Mouse (Mus musculus) kidney, adult 8-10 months (tissue): ENCODE measurements around the gene Pramel6.
"Not testable (repeated sequence)": the region's sequence is repeated elsewhere in the genome, so short reads cannot be mapped to it uniquely, and the experiment has no call there.

ENCODE experiments used
- DNase-seq, 2 experiments: peaks; one replicate each; pipeline ENCODE4 v3.0.0; 2022

Gene Pramel6

DNA sequence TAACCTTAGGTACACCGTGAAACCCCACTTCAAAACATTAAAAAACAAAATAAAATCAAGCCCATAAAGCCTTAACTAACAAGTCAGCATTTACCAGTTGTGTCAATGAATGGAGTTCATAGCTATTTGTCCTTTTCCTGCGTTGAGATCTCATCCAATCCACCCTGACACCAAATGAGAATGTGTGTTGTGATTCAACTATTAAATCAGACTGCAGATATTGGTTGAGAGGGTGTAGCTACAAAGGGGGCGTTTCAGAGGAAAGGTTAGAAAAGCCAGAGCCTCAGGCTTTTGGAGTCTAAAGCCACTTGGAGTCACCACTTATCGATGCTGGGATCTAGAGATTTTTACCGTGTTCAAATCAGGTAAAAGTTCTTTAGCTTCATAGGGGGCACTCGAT, at the start of gene Pramel6:
Gene Pramel6, plus strand, starts transcription at position 301 of the 400 bp plus-strand sequence.
- no peak for DNase-seq

DNA sequence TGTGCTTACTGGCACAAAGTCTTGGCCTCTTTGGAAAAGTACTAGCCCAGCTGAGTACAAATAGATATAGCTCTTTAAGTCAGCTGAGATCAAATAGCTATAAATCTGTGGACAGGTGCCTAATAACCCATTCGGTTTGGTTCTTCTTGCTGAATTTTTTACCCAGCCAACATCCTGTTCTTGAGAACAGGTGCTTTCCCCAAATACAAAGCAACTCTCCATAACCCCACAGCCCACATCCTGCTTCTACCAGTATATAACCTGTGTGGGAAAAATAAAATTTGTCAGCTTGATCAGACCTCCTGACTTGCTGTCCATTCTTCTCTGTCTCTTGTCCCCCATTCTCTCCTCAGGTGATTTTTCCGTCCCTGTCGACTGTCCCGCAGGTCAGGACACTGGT, 44.6 kb upstream of the Pramel6 start:
- DNase-seq: no peak

DNA sequence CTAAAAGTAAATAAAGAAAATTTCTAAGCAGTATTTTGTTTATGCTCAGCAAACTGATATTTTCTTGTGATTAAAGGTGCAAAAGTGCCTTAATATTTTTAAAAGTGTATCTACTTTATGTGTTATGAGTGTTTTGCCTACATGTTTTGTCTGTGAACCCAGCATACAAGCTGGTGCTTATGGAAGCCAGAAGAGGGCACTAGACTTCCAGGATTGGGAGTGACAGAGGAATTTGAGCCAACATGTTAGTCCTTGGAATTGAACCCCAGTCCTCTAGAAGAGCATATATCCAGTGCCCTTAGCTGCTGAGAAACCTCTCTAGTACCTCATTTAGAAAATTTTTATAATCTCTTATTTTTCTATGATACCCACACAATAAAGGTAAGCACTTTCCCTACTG, 26.2 kb upstream of the Pramel6 start:
- DNase-seq: no peak

DNA sequence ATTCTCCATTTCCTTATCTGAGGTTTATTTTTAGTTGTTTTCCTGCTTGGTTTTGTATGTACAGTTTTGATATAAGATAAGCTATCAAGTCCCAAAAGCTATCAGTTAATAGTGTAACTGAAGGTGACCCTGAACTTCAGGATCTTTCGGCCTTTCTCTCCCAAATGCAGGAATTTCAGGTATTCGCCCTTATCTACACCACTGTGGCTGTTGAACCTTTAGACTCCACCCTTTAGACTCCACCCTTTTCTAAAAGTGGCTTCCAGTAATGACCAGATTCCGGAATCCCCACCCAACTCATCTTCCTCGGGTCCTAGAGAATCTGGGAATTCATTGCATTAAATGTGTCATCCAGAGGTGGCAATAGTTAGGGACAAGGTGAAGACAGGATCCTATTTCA, 25.2 kb upstream of the Pramel6 start:
- no peak for DNase-seq

DNA sequence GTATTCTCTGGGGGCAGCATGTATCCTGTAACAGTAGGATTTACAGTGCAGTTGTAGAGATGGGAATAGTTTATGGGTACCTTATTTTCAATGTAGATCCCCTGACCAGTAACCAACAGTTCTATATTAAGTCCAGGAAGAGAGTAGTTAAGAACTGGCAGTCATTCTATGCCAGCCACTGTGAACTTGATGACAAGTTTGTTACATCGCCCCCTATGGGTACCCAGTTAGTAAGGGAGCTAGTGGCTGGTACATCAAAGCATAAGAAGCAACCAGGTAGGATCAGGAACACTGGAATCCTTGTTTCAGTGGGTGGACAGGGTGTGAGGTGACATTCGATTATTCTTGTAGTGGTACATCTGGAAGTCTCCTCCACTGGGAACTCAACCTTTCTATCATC, 24.1 kb upstream of the Pramel6 start:
- no peak for DNase-seq

DNA sequence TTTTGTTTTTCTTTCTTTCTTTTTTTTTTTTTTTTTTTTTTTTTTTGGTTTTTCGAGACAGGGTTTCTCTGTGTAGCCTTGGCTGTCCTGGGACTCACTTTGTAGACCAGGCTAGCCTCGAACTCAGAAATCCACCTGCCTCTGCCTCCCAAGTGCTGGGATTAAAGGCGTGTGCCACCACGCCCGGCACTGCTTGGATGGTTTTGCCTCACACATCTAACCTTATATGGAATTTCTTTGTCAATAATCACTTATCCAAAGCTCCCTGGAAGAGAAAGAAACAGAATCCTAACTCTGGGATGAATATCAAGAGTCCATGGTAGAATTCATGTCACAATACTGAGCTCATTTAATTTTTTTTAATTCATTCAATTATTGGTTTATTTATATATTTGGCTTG, 9.4 kb upstream of the Pramel6 start, which contains the start of gene Pramel7:
Gene Pramel7, minus strand, starts transcription at position 101 of the 400 bp plus-strand sequence.
- DNase-seq: not testable (repeated sequence)

DNA sequence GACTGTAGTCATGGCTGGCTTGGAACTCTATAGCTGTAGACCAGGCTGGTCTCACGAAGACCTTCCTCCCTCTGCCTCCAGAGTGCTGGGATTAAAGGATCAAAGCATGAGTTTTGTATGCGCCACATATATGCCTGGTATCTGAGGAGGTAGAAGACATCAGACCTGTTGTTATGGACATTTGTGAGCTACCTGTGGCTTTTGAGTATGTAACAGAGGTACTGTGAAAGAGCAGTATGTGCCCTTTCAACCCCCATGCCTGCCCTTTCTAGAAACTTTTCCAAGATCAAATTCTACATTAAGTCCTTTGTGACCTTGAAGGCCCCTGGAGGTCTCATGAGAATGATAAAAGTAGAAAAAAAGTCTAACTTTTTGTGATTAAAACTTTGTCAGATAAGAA, 8.7 kb downstream of the Pramel6 start:
- no peak for DNase-seq

DNA sequence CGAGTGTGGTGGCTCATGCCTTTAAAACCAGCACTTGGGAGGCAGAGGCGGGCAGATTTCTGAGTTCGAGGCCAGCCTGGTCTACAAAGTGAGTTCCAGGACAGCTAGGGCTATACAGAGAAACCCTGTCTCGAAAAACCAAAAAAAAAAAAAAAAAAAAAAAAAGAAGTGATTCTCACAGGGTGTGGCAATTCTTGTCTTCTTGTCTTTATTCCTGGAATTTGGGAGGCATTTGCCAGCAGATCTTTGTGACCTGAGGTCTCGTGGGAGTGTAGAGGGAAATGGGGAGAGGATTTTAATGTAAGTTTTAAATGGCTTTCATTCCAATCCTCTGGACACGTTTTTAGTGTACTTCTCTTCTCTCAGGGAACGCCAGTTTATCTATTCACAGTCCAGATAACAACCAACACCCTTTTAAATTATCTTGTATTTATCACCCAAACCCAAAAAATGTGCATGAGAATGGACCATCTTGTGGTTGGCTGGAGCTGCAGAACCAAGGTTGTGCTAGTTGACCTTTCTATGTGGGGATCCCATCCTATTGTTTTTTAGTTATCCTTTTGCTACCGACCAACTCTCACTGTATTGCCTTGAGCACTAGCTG, 9.2 kb downstream of the Pramel6 start:
- no peak for DNase-seq

DNA sequence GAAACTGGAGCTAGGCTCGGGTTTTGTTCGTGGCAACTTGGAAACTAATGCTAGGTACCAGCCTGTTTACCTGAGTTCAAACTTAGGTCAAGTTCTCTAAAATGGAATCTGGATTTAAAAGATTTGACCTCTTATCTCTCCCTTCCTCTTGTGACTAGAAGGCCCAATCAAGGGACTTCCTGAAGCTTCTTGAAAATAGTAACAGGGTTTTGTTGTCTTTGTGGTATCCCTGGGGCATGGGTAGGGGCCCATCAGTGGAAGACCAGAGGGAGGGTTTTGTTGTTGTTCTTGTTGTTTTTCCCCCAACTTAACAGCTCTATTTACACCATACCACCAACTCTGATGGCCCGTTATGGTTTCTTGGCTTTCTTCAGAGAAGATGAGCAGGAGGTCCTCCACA, 10.2 kb downstream of the Pramel6 start:
- no peak for DNase-seq

DNA sequence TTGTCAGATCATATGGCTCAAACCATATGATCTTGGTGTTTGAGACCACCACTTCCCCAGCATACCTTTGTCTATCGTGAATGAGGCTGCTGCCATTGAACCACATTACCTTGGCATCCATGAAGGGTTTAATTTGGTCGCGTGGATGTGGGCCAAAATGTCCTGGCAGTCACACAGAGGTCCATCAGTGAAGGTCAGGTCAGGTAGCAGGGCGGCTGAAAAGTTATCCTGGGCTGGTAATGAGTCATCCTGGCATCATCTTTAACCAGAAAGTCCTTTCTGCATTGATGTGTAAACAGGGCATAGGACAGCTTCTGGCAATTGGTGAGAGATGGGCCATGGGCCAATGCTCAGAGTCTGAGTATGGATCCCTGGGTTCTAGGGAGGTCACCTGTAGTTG, 14.3 kb downstream of the Pramel6 start:
- DNase-seq: peak; percentile 4 to 23

DNA sequence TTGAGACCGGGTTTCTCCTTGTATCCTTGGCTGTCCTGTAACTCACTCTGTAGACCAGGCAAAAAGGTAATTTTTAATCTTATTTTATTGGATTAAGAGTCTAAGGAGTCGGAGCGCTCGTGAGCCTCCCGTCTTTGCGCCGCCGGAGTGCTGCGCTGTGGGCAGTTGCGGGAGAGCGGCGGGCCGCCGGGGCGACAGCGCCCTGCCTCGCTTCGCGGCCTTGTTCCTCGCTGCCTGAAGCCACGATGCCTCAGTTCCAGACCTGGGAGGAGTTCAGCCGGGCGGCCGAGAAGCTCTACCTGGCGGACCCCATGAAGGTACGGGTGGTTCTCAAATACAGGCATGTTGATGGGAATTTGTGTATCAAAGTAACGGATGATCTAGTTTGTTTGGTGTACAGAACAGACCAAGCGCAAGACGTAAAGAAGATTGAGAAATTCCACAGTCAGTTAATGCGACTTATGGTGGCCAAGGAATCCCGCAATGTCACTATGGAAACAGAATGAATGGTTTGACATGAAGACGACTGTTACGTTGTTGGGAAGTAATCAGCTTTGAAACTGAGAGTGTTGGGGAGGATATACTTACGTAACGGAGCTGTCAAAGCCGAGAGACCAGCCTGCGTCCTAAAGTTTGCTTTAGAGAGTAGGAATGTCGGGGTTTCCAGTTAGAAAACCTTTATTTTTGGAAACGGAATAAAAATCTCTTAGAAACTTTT, 19.7 kb downstream of the Pramel6 start:
- DNase-seq: not testable (repeated sequence)

DNA sequence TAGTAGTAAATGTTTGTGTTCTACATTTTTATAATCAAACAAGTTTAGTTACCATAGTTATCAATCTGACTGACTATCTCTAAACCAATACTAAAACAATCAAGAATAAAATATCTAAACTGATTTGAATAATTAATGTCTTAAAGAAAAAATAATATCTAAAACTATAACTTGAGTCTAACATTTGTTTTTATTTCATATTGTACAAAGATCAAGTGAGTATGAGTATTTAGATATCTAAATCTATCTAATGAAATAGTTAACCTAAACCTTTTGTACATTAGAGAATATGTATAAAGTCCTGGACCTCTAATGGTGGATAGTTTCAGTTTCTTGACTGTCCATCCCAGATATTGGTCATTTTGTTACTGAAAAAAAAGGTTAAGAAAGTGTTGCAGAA, 25.1 kb downstream of the Pramel6 start, which contains the start of gene Olfr153:
Gene Olfr153, plus strand, starts transcription at position 301 of the 400 bp plus-strand sequence.
- DNase-seq: no peak

DNA sequence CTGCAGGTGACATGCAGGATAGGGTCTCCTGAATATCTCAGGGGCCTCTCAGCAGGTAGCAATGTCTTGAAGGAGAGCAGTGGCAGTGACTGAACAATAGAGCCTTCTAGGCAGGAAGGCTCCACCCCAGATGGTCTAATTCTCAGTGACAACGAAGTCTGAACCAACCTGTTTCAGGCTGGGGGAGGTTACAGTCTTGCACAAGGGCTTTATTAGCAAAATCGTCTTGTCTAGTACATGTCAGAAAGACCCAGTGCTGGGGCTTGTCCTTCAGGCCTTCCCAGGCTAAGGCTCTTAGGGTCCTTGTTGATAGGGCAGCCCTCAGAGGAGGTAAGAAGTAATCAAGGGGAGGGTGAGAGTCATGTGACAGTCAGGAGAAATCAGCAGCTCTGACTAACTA, 28.5 kb downstream of the Pramel6 start:
- no peak for DNase-seq

DNA sequence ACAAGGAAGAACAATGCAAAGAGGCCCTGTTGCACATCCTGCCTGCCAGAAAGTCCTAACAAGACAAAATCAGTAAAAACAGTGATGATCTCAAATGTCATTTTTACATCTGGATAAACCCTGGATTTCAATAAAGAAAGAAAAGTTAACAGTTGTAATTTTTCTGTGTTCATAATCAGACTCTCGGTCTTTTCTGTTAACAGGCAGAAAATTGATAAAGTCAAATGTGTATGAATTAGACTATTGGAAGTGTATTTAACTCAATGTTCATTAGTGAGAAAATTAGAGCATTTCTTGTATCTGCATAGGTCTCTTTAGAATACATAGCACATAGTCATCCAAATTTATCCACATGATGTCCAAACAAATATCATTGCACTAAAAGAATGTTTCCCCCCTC, 39.1 kb downstream of the Pramel6 start, which contains the start of gene Olfr1128:
Gene Olfr1128, minus strand, starts transcription at position 101 of the 400 bp plus-strand sequence.
- DNase-seq: no peak
